Mouse (Mus musculus) retina, postnatal 1 day (tissue): Measurements from ENCODE around the gene Fhit.
"Not testable (repeated sequence)": the region's sequence is repeated elsewhere in the genome, so short reads cannot be mapped to it uniquely, and the experiment has no call there.

ENCODE experiments used
- DNase-seq: peaks from one replicate; pipeline ENCODE4 v3.0.0-alpha.2; 2012

Fhit gene

DNA sequence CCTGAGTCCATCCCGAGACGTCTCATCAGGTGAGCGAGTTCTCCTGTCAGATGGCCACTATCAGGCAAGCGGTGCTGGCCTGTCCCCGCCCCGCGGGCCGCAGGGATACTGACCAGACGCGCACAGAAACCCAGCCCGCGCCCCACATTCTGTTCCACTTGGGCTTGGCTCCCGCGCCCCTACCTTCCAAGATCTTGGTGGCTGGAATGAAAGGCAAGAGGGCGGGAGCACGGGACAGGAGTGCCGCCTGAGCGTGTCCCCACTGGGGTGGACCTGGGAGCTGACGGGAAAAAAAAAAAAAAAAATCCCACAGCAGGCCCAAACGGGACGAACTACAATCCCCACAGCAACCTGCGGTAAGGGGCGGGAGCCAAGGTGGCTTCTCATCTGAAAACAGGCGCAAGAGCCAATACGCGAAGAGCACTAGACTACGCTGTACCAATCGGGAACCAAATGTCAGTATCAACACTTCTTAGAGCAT lies at the start of gene Fhit:
TSS of gene Fhit (minus strand) at position 285 of the 481 bp plus-strand sequence.
- DNase-seq: peak; percentile 95

- DNase-seq: no peak
Observed at GRCm38 (mm10) chr14:11206786-11207185, 45.0 kb upstream of the Fhit start.

DNA sequence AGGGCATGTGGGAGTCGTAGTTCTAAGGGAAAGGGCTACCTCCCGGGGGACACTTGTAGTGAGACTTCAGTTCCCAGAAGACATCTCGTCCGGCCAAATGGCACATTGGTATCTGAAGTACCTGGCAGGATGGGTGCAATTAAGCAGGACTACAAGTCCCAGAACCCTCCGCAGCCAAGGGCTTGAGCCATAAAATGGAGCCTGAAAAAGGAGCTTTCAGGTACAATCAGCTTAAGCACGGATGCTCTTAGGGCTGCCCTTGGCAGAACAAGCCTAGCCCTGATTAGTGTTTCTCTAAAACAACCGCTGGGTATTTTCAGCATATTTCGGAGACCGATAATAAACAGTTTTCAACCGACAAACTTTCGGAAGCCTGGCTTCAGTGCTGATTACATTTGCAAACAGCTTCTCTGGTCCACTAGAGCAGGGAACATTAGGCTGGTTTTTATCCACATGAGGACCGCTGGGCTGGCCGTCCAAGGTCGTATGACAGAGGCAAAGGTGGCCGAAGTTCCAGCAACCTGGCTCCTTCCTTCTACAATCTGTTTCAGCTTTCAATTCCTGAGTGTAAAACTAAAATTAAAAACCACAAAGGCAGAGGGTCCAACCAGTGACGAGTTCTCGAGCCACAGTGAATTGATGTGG lies 907 bp downstream of the Fhit start:
- DNase-seq: peak; percentile 92

GRCm38 (mm10) chr14:11159641-11160040 lies 2.2 kb downstream of the Fhit start:
- DNase-seq: no peak

DNA sequence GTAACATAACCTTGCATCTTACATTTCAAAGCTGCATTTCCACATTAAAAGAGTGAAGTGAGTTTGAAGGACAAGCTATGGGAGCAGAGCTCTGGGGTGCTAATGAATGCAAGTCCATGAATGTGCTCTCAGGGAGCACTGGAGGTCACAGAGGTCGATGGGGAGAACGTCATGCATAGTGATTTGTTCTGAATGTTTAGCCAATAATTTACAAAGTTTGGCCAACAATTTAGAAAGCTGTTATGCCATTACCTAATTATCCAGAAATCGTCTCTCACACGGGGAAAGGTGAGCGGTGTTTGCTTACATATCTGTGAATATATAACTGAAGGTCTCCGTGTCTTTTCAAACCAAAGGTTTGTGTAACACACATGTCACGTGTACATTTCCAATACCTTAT lies 2.8 kb downstream of the Fhit start:
- no peak for DNase-seq

GRCm38 (mm10) chr14:11157741-11158140 lies 4.1 kb downstream of the Fhit start:
- DNase-seq: no peak

GRCm38 (mm10) chr14:11151634-11152321 lies 10.1 kb downstream of the Fhit start:
- no peak for DNase-seq

- no peak for DNase-seq
Observed at GRCm38 (mm10) chr14:11133787-11134735, 27.8 kb downstream of the Fhit start.

DNA sequence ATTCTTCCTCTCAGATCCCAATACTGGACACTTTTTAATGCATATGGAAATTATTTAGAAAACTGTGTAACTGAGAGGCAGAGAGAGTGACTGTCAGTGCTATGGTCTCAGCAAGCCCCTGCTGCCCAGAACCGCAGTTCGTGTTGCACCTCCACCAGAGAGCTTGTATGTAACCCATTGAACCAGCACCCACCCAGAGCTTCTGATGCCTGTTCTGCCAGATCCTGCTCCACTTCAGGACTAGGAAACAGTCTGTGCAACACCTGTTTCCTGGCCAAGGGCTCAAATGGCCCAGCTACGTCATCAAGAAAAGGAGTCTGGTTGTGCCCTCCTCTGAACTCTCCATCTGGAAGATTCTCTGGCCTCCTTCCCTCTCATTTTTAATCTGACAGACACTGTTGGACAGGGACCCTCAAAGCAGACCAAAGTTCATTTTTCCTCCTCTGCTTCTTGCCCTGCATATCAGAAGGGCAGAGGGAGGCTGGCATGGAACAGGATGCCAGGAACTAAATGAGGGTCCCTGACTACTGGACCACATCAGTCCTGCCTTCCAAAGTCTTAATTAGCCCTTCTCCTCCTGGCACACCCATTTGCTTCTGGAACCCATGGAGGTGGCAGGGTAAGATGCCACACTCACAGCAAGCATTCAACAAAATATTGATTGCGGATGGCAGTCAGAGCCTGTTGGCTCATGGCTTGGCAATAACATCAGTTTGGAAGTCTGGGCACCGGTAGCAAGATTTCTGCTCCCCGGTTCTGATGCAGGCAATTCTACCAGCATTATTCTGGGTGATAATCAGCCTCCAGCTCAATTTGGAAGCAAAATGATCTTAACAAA lies 29.0 kb downstream of the Fhit start:
- DNase-seq: no peak

GRCm38 (mm10) chr14:11125096-11125495 lies 36.7 kb downstream of the Fhit start:
- DNase-seq: no peak

DNA sequence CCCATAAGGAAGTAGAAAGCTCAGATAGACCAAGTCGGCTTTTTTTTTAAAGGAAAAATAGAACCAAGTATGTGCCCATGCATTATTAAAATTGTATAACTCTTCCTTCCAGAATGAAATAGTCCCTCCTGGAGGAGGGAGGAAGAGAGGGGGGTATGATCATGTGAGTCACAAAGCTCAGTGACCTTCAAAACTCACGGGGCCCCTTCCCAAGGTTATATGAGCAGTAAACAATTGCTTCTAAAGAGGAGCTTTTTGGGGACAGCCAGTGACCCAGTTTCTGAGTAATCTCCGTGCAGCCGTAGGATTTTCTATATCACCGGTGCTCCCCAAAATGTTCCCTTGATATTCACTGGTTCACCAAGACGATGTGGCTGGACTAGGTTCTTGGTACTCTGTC lies 42.8 kb downstream of the Fhit start:
- no peak for DNase-seq

DNA sequence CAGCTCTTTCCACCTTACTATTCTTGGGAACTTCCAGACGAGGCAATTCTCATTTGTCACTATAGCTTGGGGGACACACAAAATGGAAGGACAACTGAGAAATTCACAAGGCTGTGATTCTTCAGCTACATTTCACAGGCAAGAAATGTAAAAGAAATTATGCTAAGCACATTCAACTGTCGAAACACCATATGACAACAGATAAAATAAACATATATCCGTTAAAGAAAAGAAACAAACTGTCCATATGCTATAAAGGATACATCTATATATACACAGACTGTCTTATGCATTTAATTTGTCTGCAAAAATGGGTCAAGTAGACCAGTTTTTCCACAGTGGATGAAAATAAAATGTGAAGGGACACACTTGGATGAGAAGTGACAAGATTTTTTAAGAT lies 76.2 kb downstream of the Fhit start:
- no peak for DNase-seq

- peak; percentile 9 for DNase-seq
Observed at GRCm38 (mm10) chr14:11083946-11084345, 77.9 kb downstream of the Fhit start.

- peak; percentile 10 for DNase-seq
Observed at GRCm38 (mm10) chr14:11083462-11083861, 78.4 kb downstream of the Fhit start.

- no peak for DNase-seq
Observed at GRCm38 (mm10) chr14:11063594-11063993, 98.2 kb downstream of the Fhit start.

DNA sequence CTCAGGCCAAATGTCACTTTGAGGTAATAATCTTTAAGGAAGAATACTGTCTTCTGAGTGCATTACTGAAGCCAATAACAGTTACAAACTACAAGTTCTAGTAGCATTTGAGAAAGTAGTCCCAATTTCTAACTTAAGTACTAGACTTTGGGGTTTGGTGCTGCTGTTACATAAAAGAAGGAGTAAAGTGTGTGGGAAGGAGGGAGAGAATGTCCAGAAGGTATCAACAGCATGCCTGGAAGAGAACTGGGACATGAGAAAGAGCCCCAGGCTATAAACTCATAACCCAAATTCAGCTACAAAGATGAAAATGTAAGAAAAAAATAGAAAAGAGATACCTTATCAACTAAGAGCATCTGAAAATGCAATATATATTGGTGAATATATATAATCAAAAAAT lies 101.6 kb downstream of the Fhit start:
- DNase-seq: no peak

GRCm38 (mm10) chr14:11039503-11040300 lies 122.1 kb downstream of the Fhit start:
- not testable (repeated sequence) for DNase-seq

DNA sequence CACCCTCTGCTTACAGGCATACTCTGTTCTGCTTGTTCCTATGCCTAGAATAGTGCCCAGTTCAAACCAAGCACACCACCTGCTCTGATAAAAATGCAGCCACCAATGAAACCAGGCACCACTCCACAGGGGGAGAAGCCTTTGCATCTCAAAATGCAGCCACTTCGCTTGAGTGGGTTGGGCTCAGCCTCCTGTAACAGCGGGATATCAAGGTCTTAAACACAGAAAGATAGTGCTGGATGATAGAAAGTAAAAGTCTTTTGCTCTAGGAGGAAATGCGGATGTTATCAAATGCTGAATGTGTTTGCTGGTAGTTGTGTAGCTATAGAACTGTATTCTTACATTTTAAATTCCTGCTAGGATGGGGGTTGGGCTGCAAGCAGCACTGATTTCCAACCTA lies 140.4 kb downstream of the Fhit start:
- peak; percentile 8 for DNase-seq

DNA sequence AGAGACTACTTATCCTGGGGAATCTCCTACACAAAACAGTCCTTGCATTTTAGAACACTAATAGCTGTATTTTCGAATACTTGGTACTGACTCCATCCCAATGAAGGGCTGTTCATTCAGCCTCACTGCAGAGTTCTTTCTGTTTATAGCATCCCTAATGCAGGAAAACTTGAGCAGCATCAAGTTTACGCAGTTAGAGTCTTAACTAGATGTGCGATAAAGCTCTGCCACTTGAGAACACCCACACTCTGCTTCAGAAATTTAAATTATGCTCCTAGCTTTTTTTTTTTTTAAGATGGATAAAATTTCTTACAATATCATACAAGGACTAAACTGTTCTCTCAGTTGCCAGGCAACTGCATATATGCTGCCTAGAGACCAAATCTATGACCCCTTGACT lies 183.2 kb downstream of the Fhit start:
- no peak for DNase-seq

- no peak for DNase-seq
Observed at GRCm38 (mm10) chr14:10941647-10942046, 220.2 kb downstream of the Fhit start.

DNA sequence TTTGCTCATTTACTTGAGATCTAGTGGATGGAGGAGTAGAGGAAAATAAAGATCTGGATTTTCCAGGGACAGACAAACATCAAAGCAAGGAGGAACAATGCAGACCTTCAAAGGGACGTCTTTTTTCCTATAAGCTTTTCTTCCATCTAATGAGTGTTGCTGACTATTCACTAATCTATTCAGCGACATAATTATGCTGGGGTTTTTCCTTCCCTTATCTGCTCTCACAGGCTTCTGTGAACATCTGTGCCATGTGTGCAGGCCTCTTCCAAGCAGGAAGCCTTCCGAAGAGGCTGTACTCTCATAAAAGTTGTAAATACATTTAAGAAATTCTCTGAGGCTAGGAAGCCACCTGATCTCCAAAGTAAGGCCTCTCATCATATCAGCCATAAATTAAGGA lies 228.2 kb downstream of the Fhit start:
- no peak for DNase-seq
